Mouse (Mus musculus) limb, embryonic 12.5 days (tissue): ENCODE results near the gene Cycs. TPM values are rescaled to one million over a fixed set of nuclear protein-coding genes. Genes with fewer than 3 reads are reported as not detected.
"Not testable (repeated sequence)": the region's sequence is repeated elsewhere in the genome, so short reads cannot be mapped to it uniquely, and the experiment has no call there.

Experiments used
- ATAC-seq: fragments of 200-750 bp; cut with Nextera tagmentation; 2 replicates; pipeline ENCODE4 v1.8.0; 2017; ENCODE audit warnings: low read depth, moderate TSS enrichment; ENCODE audit not compliant: insufficient number of reproducible peaks, insufficient read depth, low FRiP score, low TSS enrichment
- H3K27ac ChIP-seq: fragments of 300-500 bp; sonication (generic); 2 replicates; pipeline ENCODE4 v1.5.1; 2016; ENCODE audit warnings: mild to moderate bottlenecking, moderate library complexity
- H3K27me3 ChIP-seq: fragments of 300-500 bp; sonication (generic); 2 replicates; pipeline ENCODE4 v1.6.1; 2016; ENCODE audit warnings: mild to moderate bottlenecking, moderate library complexity
- H3K36me3 ChIP-seq: fragments of 300-500 bp; sonication (generic); 2 replicates; pipeline ENCODE4 v1.6.1; 2016; ENCODE audit warnings: mild to moderate bottlenecking, moderate library complexity
- H3K4me1 ChIP-seq: fragments of 300-500 bp; sonication (generic); replicated peaks from 2 replicates; pipeline ENCODE4 v1.6.1; 2016
- H3K4me2 ChIP-seq: fragments of 300-500 bp; sonication (generic); 2 replicates; pipeline ENCODE4 v1.6.1; 2016; ENCODE audit warnings: mild to moderate bottlenecking, moderate library complexity
- H3K4me3 ChIP-seq: fragments of 300-500 bp; sonication (generic); replicated peaks from 2 replicates; pipeline ENCODE4 v1.5.1; 2016; ENCODE audit warnings: mild to moderate bottlenecking
- H3K9ac ChIP-seq: fragments of 300-500 bp; sonication (generic); replicated peaks from 2 replicates; pipeline ENCODE4 v1.6.1; 2016; ENCODE audit warnings: mild to moderate bottlenecking, moderate library complexity
- H3K9me3 ChIP-seq: fragments of 300-500 bp; sonication (generic); 2 replicates; pipeline ENCODE4 v1.6.1; 2016; ENCODE audit warnings: mild to moderate bottlenecking, moderate library complexity
- WGBS: fragments of 180-500 bp; shearing (Covaris S2); methylation state at CpG from one replicate; pipeline ENCODE4 v1.1.7; 2016; 5-methylcytosine and 5-hydroxymethylcytosine counted together
- polyA plus RNA-seq: library from polyadenylated mRNA; unstranded; fragments of >200 nt; fragmentation: Nextera tagmentation; extraction: Ambion mirVana; gene quantifications from 2 replicates; pipeline ENCODE4 v1.2.1, GENCODE M21; 2016

Gene Cycs
- polyA plus RNA-seq, 1 experiment from 2014 or later, result 71.1 TPM

GRCm38 (mm10) chr6:50571661-50572060 is 5.3 kb upstream of the Cycs start:
- 87% methylated on average over 1 of the region's 1 CpGs for WGBS
- Histone ChIP-seq H3K4me1 (peaks cover 5% of the 10 kb centered on the region; the same call in 1 of the 2 replicates), H3K9me3 (no peaks in the 10 kb centered on the region), H3K4me2 (no peak overlapping the region), H3K9ac (no peak overlapping the region), H3K27ac (no peak overlapping the region), H3K36me3 (no peaks in the 10 kb centered on the region), H3K4me3 (no peak overlapping the region), H3K27me3 (no peaks in the 10 kb centered on the region)
- no peak for ATAC-seq

GRCm38 (mm10) chr6:50566997-50567255 is 588 bp upstream of the Cycs start:
- Histone ChIP-seq H3K36me3 (peaks cover 21% of the 10 kb centered on the region), H3K9ac (peak overlapping the region; percentile 74), H3K4me1 (peaks cover 10% of the 10 kb centered on the region; the same call in 1 of the 2 replicates), H3K27ac (peak overlapping the region; percentile 80), H3K27me3 (no peaks in the 10 kb centered on the region), H3K9me3 (no peaks in the 10 kb centered on the region), H3K4me2 (peak overlapping the region; percentile 71), H3K4me3 (peak overlapping the region; percentile 74)
- no peak for ATAC-seq
- WGBS, result 16% methylated on average over 6 of the region's 6 CpGs

- H3K27me3 ChIP-seq, result no peaks in the 10 kb centered on the region
- no peak overlapping the region for H3K27ac ChIP-seq
- WGBS, result 95% methylated on average over 3 of the region's 3 CpGs
- no peak overlapping the region for H3K4me3 ChIP-seq
- H3K9ac ChIP-seq, result no peak overlapping the region
- H3K4me1 ChIP-seq, result peaks cover 10% of the 10 kb centered on the region; the same call in 1 of the 2 replicates
- no peak for ATAC-seq
- H3K36me3 ChIP-seq, result peaks cover 21% of the 10 kb centered on the region
- H3K9me3 ChIP-seq, result no peaks in the 10 kb centered on the region
- no peak overlapping the region for H3K4me2 ChIP-seq
Observed at GRCm38 (mm10) chr6:50563651-50564050, 2.7 kb downstream of the Cycs start.

GRCm38 (mm10) chr6:50562421-50562820 is 3.9 kb downstream of the Cycs start:
- ATAC-seq, result no peak
- Histone ChIP-seq H3K4me3 (no peak overlapping the region), H3K9ac (no peak overlapping the region), H3K27me3 (no peaks in the 10 kb centered on the region), H3K27ac (no peak overlapping the region), H3K9me3 (no peaks in the 10 kb centered on the region), H3K4me2 (no peak overlapping the region), H3K36me3 (peaks cover 21% of the 10 kb centered on the region), H3K4me1 (peaks cover 10% of the 10 kb centered on the region; the same call in 1 of the 2 replicates)
- 91% methylated on average over 4 of the region's 4 CpGs for WGBS

GRCm38 (mm10) chr6:50560776-50561175 is 5.6 kb downstream of the Cycs start:
- Histone ChIP-seq H3K9ac (no peak overlapping the region), H3K4me2 (no peak overlapping the region), H3K27me3 (no peaks in the 10 kb centered on the region), H3K9me3 (no peaks in the 10 kb centered on the region), H3K27ac (no peak overlapping the region), H3K4me1 (peaks cover 6% of the 10 kb centered on the region; the same call in 1 of the 2 replicates), H3K36me3 (peaks cover 21% of the 10 kb centered on the region), H3K4me3 (no peak overlapping the region)
- no peak for ATAC-seq
- 85% methylated on average over 1 of the region's 1 CpGs for WGBS

DNA sequence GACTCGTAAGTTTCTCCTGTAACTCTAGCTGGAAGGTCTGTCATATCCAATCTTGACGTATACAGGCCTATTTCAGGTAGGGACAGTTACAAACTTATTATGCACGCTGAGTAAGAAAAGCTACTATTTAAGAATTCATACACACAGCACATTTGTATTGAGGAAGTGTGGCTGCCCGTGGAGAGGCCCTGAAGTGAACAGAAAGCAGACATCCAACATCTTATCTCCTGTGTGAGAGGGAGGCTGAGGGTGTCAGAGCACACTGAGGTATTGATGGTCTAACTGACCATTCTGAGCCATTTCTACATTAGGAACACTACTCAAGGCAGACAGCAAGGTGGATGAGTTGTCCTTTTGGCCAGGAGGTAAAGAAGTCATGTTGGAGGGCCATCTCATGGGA is 7.5 kb downstream of the Cycs start:
- Histone ChIP-seq H3K4me2 (no peak overlapping the region), H3K9me3 (no peaks in the 10 kb centered on the region), H3K27ac (no peak overlapping the region), H3K9ac (no peak overlapping the region), H3K4me3 (no peak overlapping the region), H3K27me3 (no peaks in the 10 kb centered on the region), H3K4me1 (no peaks in the 10 kb centered on the region), H3K36me3 (peaks cover 17% of the 10 kb centered on the region)
- 88% methylated on average over 4 of the region's 4 CpGs for WGBS
- ATAC-seq, result no peak

GRCm38 (mm10) chr6:50557566-50557965 is 8.8 kb downstream of the Cycs start:
- H3K9me3 ChIP-seq, result no peaks in the 10 kb centered on the region
- no peak overlapping the region for H3K4me3 ChIP-seq
- ATAC-seq, result no peak
- no peak overlapping the region for H3K9ac ChIP-seq
- WGBS, result 86% methylated on average over 6 of the region's 6 CpGs
- no peak overlapping the region for H3K27ac ChIP-seq
- no peak overlapping the region for H3K4me2 ChIP-seq
- H3K27me3 ChIP-seq, result no peaks in the 10 kb centered on the region
- H3K4me1 ChIP-seq, result no peaks in the 10 kb centered on the region
- H3K36me3 ChIP-seq, result peaks cover 4% of the 10 kb centered on the region

- H3K36me3 ChIP-seq, H3K9me3 ChIP-seq, H3K27me3 ChIP-seq, ATAC-seq, H3K4me1 ChIP-seq, H3K9ac ChIP-seq, H3K4me2 ChIP-seq, H3K4me3 ChIP-seq, H3K27ac ChIP-seq: not testable (repeated sequence)
- 91% methylated on average over 2 of the region's 2 CpGs for WGBS
Observed at GRCm38 (mm10) chr6:50554223-50554622, 12.1 kb downstream of the Cycs start.

DNA sequence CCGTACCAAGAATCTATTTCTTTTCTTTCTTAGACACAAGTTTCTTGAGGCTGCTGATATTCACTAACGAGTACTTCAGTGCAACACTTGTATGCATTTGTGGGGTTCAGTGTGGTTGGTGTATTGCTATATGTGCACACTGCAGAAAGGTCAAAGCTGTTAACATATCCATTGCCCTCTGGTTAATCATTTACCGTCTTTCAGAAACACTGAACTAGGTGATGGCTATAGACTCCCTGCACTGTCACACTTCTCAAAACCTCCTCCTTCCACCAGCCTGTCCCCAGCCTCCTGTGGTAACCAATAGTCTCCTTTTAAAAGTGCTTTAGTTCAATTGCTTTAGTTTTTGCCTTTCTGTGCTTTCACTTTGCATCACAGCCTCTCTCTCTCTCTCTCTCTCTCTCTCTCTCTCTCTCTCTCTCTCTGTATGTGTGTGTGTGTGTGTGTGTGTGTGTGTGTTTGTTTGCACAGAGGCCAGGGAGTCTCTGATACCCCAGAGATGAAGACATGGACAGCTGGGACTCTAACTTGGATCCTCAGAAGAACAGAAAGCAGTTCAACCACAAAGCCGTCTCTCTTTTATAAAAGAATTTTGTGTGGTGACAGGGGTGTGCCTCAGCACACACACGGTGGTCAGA is 13.3 kb downstream of the Cycs start:
- ATAC-seq, result no peak
- 86% methylated on average over 5 of the region's 5 CpGs for WGBS

DNA sequence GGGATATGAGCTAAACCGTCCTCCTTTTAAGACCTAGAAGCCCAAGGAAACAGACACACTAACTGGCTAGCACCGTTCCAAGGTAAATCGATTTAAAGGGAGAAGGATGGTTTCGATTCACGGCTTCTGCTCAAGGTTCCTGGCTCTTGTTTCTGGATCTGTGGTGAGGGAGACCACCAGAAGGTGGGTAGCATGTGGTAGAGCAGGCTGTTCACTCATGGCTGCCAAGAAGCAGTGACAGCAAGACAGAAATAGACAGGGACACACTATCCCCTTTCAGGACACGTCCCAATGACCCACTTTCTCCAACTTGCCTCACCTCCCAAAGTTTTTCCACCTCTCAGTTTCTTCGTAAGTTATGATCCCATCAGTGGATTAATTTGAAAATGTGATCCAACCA is 16.5 kb downstream of the Cycs start:
- 72% methylated on average over 7 of the region's 7 CpGs for WGBS
- ATAC-seq, result no peak

More for the DNA sequence above, 13.3 kb downstream of the Cycs start:
- no peaks in the 10 kb centered on the region for H3K27me3 ChIP-seq
- no peak overlapping the region for H3K27ac ChIP-seq
- no peaks in the 10 kb centered on the region for H3K4me1 ChIP-seq
- H3K9me3 ChIP-seq, result no peaks in the 10 kb centered on the region
- no peak overlapping the region for H3K9ac ChIP-seq
- no peaks in the 10 kb centered on the region for H3K36me3 ChIP-seq
- H3K4me3 ChIP-seq, result no peak overlapping the region
- H3K4me2 ChIP-seq, result no peak overlapping the region

GRCm38 (mm10) chr6:50549051-50549450 is 17.3 kb downstream of the Cycs start:
- WGBS, result 78% methylated on average over 5 of the region's 5 CpGs
- H3K36me3 ChIP-seq, result no peaks in the 10 kb centered on the region
- H3K9ac ChIP-seq, result no peak overlapping the region
- ATAC-seq, result no peak
- no peak overlapping the region for H3K27ac ChIP-seq
- peaks cover 5% of the 10 kb centered on the region; the same call in 1 of the 2 replicates for H3K4me1 ChIP-seq
- H3K4me3 ChIP-seq, result no peak overlapping the region
- no peaks in the 10 kb centered on the region for H3K27me3 ChIP-seq
- H3K9me3 ChIP-seq, result no peaks in the 10 kb centered on the region
- H3K4me2 ChIP-seq, result no peak overlapping the region

More for the DNA sequence above, 16.5 kb downstream of the Cycs start:
- H3K4me3 ChIP-seq, result no peak overlapping the region
- no peak overlapping the region for H3K9ac ChIP-seq
- H3K4me1 ChIP-seq, result peaks cover 5% of the 10 kb centered on the region; the same call in 1 of the 2 replicates
- H3K27ac ChIP-seq, result no peak overlapping the region
- H3K9me3 ChIP-seq, result no peaks in the 10 kb centered on the region
- H3K27me3 ChIP-seq, result no peaks in the 10 kb centered on the region
- H3K4me2 ChIP-seq, result no peak overlapping the region
- no peaks in the 10 kb centered on the region for H3K36me3 ChIP-seq

DNA sequence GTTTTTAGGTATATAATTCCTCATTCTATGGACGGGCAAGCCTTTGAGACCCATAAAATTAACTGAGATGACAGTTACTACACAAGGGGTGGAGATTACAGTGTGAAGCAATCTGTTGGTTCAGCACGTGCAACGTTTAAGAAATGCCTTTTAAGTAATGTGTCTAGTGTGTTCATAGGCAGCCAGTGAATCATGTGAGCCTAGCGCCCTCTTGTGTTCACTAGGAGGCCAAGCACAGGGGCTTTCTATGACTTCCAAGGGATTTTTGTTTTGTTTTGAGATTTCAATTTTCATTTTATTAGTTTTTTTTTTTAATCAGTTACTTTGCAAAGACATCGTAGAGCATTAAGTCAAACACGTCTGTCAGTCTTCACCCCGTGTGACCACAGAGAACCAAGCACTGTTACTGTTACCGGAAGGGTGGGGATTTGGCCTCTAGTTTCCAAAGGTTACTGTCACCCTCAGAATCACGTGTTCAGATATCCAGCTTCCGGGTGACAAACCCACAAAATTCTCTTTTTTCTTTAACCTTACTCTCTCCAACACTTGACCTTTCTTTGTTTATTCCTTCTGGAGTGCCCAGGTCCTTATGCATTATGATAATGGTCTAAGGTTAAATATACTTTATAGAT is 20.8 kb downstream of the Cycs start:
- Histone ChIP-seq H3K9ac (no peak overlapping the region), H3K27ac (no peak overlapping the region), H3K9me3 (no peaks in the 10 kb centered on the region), H3K36me3 (no peaks in the 10 kb centered on the region), H3K4me3 (no peak overlapping the region), H3K4me1 (peaks cover 5% of the 10 kb centered on the region; the same call in 1 of the 2 replicates), H3K4me2 (no peak overlapping the region), H3K27me3 (no peaks in the 10 kb centered on the region)
- no peak for ATAC-seq
- 28% methylated on average over 10 of the region's 10 CpGs for WGBS
